Mouse (Mus musculus): ENCODE results near the gene G3bp1.

The G3bp1 gene

GRCm38 (mm10) chr11:55469048-55469843, at the start of gene G3bp1:
Gene G3bp1 (plus strand): TSS chr11:55469685.
- peak; percentile 100 for DNase-seq

GRCm38 (mm10) chr11:55422978-55423377, 46.5 kb upstream of the G3bp1 start, which contains the start of gene Sparc:
Gene Sparc (minus strand): TSS chr11:55423183.
- DNase-seq: no peak

DNA sequence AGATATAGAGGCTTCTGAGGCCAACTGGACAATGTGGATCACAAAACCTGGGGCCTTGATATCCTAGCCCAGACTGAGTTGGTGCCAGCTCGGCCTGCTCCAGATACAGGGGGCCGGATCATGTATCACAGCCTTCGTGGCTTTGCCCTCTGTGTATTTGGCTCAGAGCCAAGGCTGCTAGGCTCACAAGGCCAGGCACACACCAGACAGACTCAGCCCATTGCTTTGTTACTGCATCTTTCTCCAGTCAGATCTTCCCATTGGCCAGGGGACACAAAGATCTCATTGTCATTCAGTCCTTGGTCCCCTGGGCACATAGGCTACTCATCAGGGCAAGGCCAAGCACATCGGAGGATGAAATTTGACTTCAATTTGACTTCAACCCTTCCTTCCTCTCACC, 45.7 kb upstream of the G3bp1 start:
- no peak for DNase-seq

DNA sequence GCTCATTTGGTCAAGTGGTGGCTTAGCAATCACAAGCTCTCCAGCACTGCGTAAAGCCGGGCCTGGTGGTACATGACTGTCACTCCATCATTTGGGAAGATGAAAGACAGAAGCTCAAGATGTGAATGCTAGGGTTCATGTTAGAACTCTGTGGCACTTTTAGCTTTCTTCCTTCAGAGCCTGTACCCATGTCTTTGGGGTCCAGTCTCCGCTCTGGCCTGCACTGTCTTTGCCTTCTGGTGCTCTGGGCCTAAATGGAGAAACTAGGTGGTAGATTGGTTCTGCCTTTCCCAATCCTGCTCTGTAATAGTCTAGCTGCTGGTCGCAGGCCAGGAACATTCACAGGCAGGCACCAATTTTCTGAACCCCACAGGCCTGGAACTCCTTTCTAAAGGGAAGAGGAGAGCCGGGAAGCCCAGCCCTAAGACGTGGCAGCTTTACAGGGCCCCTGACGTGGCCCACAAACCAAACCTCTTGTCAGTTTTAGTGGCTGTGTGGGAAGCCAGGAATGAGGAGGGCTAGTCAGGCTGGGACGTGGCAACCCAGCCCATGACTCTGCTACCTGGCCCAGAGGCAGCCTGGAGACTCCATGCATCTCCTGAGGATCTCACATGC, 44.6 kb upstream of the G3bp1 start:
- no peak for DNase-seq

DNA sequence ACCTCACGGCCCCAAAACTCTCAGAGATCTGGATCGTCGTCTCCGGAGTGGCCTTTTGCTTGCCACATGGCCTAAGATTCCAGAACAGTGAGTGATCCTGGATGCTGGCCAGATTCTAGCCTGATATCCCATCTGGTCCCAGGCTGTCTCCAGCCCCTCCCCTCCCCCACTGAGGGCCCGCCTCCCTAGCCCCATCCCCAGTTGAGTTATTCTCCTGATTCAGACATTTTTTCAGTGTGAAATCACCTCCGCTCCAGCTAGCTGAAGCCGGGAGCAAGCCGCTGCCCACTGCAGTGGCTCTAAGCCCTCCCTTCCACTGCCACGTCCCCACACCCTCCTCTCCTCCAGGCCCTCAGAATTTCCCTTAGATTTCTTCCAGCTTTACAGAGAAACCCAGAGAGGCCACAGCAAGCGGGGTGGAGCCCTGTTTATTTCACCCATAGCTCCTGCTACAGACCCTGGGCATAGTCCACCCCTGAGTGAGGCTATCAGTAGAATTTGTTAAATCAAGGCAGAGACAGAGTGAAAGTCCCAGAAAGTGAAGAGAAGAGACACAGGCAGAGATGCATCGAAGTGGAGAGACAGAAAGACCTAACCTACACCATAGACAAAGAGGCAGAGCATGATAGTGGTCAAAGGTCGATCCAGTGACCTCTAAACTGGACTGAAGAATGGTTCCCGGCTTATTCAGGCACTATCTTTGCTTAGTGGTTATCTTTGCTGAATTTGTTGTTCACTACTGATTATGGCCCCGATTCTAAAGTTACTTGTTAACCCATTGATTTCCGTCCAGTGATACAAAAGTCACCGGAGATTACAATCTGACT, 41.1 kb upstream of the G3bp1 start:
- DNase-seq: peak; percentile 95

DNA sequence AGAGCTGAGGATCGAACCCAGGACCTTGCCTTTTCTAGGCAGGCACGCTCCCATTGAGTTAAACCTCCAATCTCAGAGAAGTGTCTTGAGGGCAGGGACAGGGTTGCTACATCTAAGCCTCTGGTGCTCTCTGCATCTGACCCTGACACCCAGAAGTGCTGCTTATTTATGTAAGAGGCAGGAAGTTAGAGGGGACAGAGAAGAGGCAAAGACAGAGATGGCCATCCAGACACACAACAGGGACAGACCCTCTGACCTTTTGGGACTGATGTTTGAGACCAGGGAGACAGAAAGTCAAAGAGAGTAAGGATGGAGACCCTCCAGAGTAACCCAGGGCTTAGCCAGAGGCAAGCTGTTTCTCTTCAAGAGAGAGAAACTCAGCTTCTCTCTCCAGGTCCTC, 39.5 kb upstream of the G3bp1 start:
- DNase-seq: no peak

GRCm38 (mm10) chr11:55432981-55433380, 36.5 kb upstream of the G3bp1 start:
- DNase-seq: peak; percentile 56

- no peak for DNase-seq
Observed at GRCm38 (mm10) chr11:55436089-55436488, 33.4 kb upstream of the G3bp1 start.

- DNase-seq: no peak
Observed at GRCm38 (mm10) chr11:55438031-55438430, 31.5 kb upstream of the G3bp1 start.

GRCm38 (mm10) chr11:55439718-55440117, 29.8 kb upstream of the G3bp1 start:
- DNase-seq: no peak

DNA sequence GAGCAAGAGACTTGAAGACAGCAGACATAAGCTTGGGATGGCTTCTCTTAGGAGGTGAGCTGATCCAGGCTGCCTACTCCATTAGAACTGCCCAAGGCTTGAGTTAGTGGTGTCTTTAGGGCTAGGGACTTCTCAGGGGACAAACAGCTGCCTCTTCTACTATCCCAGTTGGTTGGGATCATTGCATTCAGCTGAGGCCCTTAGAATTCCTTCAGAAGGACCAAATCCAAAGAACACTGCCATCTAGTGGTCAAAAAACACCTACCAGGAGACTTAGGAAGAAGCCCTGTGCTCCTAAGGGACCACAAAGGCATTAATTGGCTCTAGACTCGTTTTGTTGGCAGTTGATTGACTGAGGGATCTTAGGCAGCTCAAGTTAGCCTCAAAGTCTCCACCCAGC, 24.7 kb upstream of the G3bp1 start:
- peak; percentile 86 for DNase-seq

DNA sequence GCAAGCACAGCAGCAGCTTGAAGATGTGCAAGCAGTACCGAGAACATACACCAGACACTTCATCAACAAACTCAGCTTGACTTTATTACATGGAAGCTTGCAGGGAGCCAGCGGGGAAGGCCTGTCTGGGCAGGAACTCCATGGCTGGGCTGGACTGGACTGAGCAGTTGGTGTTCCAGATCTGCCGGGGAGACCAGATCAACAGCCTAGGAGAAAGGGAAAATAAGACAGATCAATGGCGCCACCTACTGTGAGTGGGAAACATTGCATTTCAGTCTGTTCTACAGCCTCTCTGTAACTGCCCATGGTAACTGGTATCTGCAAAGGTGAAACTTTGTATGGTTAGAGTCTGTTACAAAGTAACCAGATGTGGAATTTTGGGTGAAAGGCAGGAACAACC, 22.9 kb upstream of the G3bp1 start:
- peak; percentile 91 for DNase-seq

DNA sequence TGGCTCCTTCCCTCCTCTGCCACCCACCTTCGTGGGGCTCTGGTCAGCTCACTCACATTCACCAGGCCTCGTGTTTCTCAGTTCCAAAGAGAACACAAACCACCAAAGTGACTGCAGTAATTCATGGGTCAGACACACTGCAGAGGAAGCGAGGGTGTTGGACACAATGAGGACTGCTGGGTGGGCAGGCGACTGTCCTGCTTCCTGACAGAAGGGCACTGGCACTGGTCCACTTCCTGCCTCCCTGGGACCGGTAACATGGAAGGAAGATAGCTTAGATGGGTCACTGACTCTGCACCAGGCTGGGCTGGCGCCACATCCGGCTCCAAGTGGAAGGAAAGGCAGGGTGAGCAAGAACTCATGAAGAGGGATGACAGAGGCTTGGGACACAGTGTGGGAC, 20.0 kb upstream of the G3bp1 start:
- peak; percentile 71 for DNase-seq

DNA sequence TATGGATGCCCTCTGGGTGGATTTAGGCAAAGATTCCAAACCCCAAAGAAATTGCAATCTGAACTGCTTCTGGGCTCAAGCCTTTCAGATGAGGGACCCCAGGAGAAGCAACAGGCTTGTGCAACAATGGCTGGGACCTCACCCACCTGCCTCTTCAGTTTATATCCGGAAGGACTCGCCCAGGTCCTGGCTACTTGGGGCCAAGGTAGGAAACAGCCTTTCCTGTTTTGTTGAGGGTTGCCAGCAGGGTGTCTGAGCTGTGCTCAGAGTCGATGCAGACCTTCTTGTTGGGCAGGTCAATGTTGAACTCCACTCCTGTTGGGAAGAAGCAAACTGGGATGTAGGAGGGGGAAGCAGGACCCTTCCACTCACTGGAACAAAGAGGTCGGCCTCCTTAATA, 19.2 kb upstream of the G3bp1 start:
- DNase-seq: no peak

DNA sequence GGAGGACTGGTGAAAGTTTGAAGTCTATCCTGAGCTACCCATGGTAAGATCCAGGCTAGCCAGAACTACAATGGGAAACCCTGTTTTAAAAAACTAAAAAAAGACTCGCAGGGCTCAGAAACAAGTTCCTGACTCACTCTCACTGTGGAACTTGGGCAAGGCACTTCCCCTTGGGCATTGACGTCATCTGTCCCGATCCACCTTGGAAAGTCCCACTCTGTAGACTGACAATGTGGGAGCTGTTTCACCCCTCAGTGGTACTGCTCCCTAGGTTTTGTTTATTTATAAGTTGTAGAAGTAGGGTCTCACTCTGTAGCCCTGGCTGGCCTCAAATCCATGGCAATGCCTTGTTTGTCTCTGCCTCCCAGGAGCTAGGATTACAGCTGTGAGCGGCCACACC, 15.8 kb upstream of the G3bp1 start:
- DNase-seq: no peak

DNA sequence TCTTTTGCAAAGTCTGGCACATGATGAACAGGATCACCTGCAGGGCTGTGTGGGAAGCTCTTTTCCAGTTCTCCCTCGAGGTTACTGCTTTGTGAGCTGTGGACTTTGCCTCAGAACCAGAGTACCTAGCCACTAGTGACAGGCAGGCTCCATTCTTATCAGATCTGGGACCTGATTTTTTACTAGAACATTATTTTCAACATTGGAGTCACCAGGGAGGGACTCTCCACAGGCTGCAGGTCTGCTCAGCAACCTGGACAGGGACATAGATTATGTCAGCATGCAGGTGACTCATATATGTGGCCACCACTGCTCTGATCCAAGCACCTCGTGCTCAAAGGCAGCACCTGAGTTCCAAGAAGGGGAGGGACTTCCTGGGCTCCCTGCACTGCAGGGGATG, 14.3 kb upstream of the G3bp1 start:
- no peak for DNase-seq

DNA sequence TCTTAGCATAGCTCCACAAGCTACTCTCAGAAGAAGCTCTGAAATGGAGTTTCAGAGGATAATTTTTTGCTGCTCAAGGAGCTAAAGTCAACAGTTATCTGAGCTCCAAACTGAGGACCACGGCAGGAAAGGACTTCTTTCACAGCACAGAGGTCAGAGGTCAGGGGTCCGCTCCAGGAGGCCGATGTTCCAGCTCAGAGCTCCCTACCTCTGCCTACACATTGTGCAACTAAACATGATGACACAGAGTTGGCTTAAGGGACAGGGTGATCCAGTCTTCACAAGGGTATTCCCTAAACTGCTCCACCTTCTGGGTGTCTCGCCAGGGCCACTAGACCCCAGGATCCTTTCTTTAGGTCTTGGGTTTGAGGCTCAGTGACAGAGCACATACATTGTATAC, 11.0 kb upstream of the G3bp1 start:
- no peak for DNase-seq

GRCm38 (mm10) chr11:55459850-55460558, 9.5 kb upstream of the G3bp1 start:
- DNase-seq: peak; percentile 24

GRCm38 (mm10) chr11:55460559-55461018, 8.9 kb upstream of the G3bp1 start:
- DNase-seq: peak; percentile 40

DNA sequence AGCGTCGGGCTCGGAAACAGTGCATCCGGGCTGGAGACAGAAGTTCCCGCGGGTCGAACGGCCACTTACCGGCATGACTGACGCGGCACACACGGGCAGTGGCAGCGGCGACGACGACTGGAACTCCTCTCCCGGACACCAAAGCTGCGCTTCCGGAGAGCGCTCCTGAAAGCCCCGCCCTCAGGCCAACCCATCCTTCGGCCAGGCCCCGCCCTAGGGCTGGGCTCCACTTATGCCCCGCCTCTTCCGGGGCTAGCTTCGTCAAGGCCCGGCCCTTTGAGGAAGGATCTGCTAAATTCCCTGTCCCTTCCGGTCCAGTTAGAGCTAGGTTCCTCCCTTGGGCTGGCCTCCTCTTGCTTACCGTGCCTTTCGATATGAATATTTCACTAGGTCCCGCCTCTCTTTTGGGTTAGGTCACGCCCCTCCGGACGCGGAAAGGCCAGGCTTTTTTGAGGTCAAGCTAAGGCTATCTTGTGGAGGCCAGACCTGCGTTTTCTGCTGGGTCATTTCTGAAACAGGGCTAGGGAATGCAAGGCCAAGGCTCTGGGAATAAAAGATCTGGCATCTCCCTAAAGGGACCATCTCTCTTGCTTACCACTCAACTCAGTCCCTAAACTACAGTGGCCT, 8.4 kb upstream of the G3bp1 start, which contains the start of gene Atox1:
Gene Atox1 (minus strand): TSS at position 221 of the 627 bp plus-strand sequence.
- DNase-seq: peak; percentile 96

- no peak for DNase-seq
Observed at GRCm38 (mm10) chr11:55462149-55462548, 7.3 kb upstream of the G3bp1 start.

DNA sequence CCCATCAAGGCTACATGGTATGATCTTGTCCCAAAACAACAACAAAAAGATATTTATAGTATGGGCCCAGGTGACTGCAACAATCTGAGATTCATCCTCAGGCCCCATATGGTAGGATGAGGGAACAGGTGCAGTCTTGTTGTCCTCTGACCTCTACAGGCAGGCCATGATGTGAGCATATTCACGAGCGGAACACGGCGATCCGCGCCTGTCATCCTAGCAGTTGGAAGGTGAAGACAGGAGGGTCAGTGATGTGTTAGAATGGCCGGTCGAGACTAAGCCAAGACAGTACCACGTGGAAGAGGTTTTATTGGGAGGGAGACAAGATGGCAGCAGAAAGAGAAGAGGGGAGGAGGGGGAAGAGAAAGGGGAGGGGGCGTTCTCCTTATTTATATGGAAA, 4.8 kb upstream of the G3bp1 start:
- DNase-seq: no peak

All from lung, postnatal 10 days (tissue).